Mouse (Mus musculus) natural killer cell, adult 2 months (primary cell): Measurements from ENCODE around the gene Dync2li1.

Experiments
- DNase-seq, 2 experiments: peaks; one replicate each; pipeline ENCODE4 v3.0.0; 2022; ENCODE audit warnings: low spot score in 2 of 2

Dync2li1 gene

GRCm38 (mm10) chr17:84611500-84611899 lies 14.8 kb upstream of the Dync2li1 start:
- DNase-seq: no peak

GRCm38 (mm10) chr17:84611971-84612370 lies 14.3 kb upstream of the Dync2li1 start:
- DNase-seq: no peak

GRCm38 (mm10) chr17:84615811-84616210 lies 10.5 kb upstream of the Dync2li1 start:
- DNase-seq: no peak

- DNase-seq: no peak
Measured at GRCm38 (mm10) chr17:84616526-84617074, 9.7 kb upstream of the Dync2li1 start.

- DNase-seq: no peak
Measured at GRCm38 (mm10) chr17:84617953-84618352, 8.3 kb upstream of the Dync2li1 start.

- DNase-seq: no peak
Measured at GRCm38 (mm10) chr17:84619112-84619511, 7.2 kb upstream of the Dync2li1 start.

GRCm38 (mm10) chr17:84620076-84620475 lies 6.2 kb upstream of the Dync2li1 start:
- DNase-seq: no peak

- no peak for DNase-seq
Measured at GRCm38 (mm10) chr17:84620610-84621009, 5.7 kb upstream of the Dync2li1 start.

- DNase-seq: no peak
Measured at GRCm38 (mm10) chr17:84621209-84621608, 5.1 kb upstream of the Dync2li1 start.

- DNase-seq: no peak
Measured at GRCm38 (mm10) chr17:84622028-84622427, 4.3 kb upstream of the Dync2li1 start.

GRCm38 (mm10) chr17:84622873-84623272 lies 3.4 kb upstream of the Dync2li1 start:
- no peak for DNase-seq

GRCm38 (mm10) chr17:84626857-84627305 lies 585 bp downstream of the Dync2li1 start:
- DNase-seq: no peak

- DNase-seq: no peak
Measured at GRCm38 (mm10) chr17:84627721-84628120, 1.4 kb downstream of the Dync2li1 start.

- no peak for DNase-seq
Measured at GRCm38 (mm10) chr17:84628611-84629010, 2.3 kb downstream of the Dync2li1 start.

GRCm38 (mm10) chr17:84631836-84632235 lies 5.5 kb downstream of the Dync2li1 start:
- DNase-seq: no peak

- peak; percentile 29 to 56 for DNase-seq
Measured at GRCm38 (mm10) chr17:84633443-84633842, 7.1 kb downstream of the Dync2li1 start.

GRCm38 (mm10) chr17:84636328-84636727 lies 10.0 kb downstream of the Dync2li1 start:
- no peak for DNase-seq

- DNase-seq: no peak
Measured at GRCm38 (mm10) chr17:84637971-84638370, 11.7 kb downstream of the Dync2li1 start.

GRCm38 (mm10) chr17:84639796-84640378 lies 13.6 kb downstream of the Dync2li1 start:
- DNase-seq: no peak

- peak; percentile 27 to 41 for DNase-seq
Measured at GRCm38 (mm10) chr17:84641893-84642292, 15.6 kb downstream of the Dync2li1 start.

GRCm38 (mm10) chr17:84642324-84642723 lies 16.0 kb downstream of the Dync2li1 start:
- no peak for DNase-seq

- DNase-seq: no peak
Measured at GRCm38 (mm10) chr17:84644292-84645050, 18.2 kb downstream of the Dync2li1 start.

- no peak for DNase-seq
Measured at GRCm38 (mm10) chr17:84645119-84645518, 18.8 kb downstream of the Dync2li1 start.
